Mouse (Mus musculus): ENCODE results near the gene Vps41. TPM values are rescaled to one million over a fixed set of nuclear protein-coding genes. Genes with fewer than 3 reads are reported as not detected.

Gene Vps41
- polyA plus RNA-seq, 1 experiment = 77.9 TPM

DNA sequence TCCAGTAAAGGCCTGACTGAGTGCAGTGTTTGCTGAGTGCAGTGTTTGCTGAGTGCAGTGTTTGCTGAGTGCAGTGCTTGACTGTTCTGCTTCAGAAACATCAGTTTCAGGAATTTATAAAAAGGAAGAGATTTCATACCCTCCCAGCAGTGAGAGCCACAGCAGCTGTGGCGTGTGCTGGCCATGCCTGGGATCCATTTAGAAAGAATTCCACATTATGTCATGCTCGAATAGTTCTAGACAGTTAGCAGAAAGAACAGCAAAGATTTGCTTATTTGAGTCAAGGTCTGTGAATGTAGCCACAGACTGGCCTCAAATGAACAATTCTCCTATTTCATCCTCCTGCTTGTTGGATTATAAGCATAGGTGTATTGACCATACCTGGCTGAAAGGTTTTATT is 71.6 kb downstream of the Vps41 start:
- no peak for TF ChIP-seq CTCF (IDR thresholded peaks at IDR 0.05; ENCODE audit: low read depth, low read length)
- TF ChIP-seq POLR2A (IDR thresholded peaks at IDR 0.05; ENCODE audit: insufficient read depth, low read length) = no peak
- TF ChIP-seq EP300 (IDR thresholded peaks at IDR 0.05; ENCODE audit: insufficient read depth, low read depth, low read length) = no peak
- Histone ChIP-seq H3K4me1 (ENCODE audit: control insufficient read depth, insufficient read depth, low read length) (no peaks in the 10 kb centered on the region), H3K4me3 (ENCODE audit: low read depth, low read length) (no peak overlapping the region), H3K27ac (ENCODE audit: insufficient read depth, low read length) (no peak overlapping the region), H3K9me3 (replicated peaks; ENCODE audit: control insufficient read depth, insufficient read depth, low read length, poor library complexity, severe bottlenecking) (no peaks in the 10 kb centered on the region), H3K9ac (ENCODE audit: low read depth, poor library complexity, severe bottlenecking) (no peak overlapping the region), H3K27me3 (ENCODE audit: control insufficient read depth, insufficient read depth, low read length, poor library complexity, severe bottlenecking) (no peaks in the 10 kb centered on the region), H3K36me3 (ENCODE audit: control insufficient read depth, insufficient read depth, low read length, poor library complexity, severe bottlenecking) (no peaks in the 10 kb centered on the region)

DNA sequence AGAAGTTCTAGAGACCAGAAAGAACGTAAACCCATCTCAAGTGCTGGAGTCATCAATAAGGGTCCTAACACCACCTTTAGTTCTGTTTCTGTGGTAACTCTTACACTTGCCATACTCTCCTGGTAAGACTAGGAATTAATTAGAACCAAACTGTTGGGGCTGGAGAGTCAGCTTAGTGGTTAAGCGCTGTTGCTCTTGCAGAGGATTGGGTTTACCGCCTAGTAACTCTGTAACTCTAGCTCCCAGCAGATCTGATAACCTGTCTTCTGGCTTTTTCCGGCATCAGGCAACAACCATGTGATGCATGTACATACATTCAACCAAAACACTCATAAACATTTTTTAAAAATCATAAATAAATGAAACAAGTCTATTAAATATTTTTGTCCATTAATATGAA is 72.6 kb downstream of the Vps41 start:
- H3K4me1 ChIP-seq (ENCODE audit: control insufficient read depth, insufficient read depth, low read length) = no peaks in the 10 kb centered on the region
- no peak overlapping the region for H3K4me3 ChIP-seq (ENCODE audit: low read depth, low read length)
- H3K27me3 ChIP-seq (ENCODE audit: control insufficient read depth, insufficient read depth, low read length, poor library complexity, severe bottlenecking) = no peaks in the 10 kb centered on the region
- H3K27ac ChIP-seq (ENCODE audit: insufficient read depth, low read length) = no peak overlapping the region
- no peak for TF ChIP-seq EP300 (IDR thresholded peaks at IDR 0.05; ENCODE audit: insufficient read depth, low read depth, low read length)
- H3K9me3 ChIP-seq (replicated peaks; ENCODE audit: control insufficient read depth, insufficient read depth, low read length, poor library complexity, severe bottlenecking) = no peaks in the 10 kb centered on the region
- no peak overlapping the region for H3K9ac ChIP-seq (ENCODE audit: low read depth, poor library complexity, severe bottlenecking)
- no peaks in the 10 kb centered on the region for H3K36me3 ChIP-seq (ENCODE audit: control insufficient read depth, insufficient read depth, low read length, poor library complexity, severe bottlenecking)

DNA sequence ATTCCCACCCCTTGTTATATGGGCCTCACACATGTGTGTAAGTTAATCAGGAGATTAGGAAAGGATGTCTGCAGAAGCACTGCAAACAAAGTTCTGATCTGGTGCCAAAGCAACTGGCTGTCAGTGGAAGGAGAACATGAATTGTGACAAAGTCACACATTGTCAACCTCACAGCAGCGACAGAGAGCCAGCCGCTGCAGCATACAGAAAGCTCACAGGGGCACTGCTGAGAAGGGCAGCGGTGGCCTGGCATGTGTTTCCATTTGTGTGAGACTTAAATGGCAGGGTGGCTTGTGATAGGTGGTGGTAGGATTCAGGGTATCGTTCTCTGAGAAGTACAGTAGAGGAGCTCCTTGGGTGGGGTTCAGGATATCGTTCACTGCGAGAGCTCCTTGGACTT is 73.0 kb downstream of the Vps41 start:
- H3K27ac ChIP-seq (ENCODE audit: insufficient read depth, low read length) = no peak overlapping the region
- H3K9ac ChIP-seq (ENCODE audit: low read depth, poor library complexity, severe bottlenecking) = no peak overlapping the region
- H3K4me3 ChIP-seq (ENCODE audit: low read depth, low read length) = no peak overlapping the region
- H3K36me3 ChIP-seq (ENCODE audit: control insufficient read depth, insufficient read depth, low read length, poor library complexity, severe bottlenecking) = no peaks in the 10 kb centered on the region
- H3K4me1 ChIP-seq (ENCODE audit: control insufficient read depth, insufficient read depth, low read length) = no peaks in the 10 kb centered on the region
- H3K27me3 ChIP-seq (ENCODE audit: control insufficient read depth, insufficient read depth, low read length, poor library complexity, severe bottlenecking) = no peaks in the 10 kb centered on the region
- no peaks in the 10 kb centered on the region for H3K9me3 ChIP-seq (replicated peaks; ENCODE audit: control insufficient read depth, insufficient read depth, low read length, poor library complexity, severe bottlenecking)
- TF ChIP-seq POLR2A (IDR thresholded peaks at IDR 0.05; ENCODE audit: insufficient read depth, low read length) (no peak), EP300 (IDR thresholded peaks at IDR 0.05; ENCODE audit: insufficient read depth, low read depth, low read length) (no peak), CTCF (IDR thresholded peaks at IDR 0.05; ENCODE audit: low read depth, low read length) (no peak)

DNA sequence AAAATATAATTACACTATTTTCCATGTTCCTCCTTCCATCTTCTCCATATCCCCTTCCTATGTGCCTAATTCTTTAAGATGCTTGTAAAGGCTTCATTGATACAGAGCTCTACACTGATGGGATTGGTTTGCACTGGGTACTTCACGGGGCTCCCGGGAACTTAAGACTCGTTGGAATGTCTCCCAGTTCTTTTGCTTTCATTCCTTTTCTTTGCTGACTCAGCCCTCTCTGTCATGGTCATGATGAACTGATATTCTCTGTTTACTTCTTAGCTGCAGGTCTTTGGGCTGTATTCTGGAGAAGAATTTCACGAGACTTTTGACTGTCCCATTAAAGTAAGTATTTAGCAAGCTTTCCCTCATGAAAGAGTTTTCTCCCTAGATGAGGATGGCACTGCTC is 74.2 kb downstream of the Vps41 start:
- H3K9me3 ChIP-seq (replicated peaks; ENCODE audit: control insufficient read depth, insufficient read depth, low read length, poor library complexity, severe bottlenecking) = no peaks in the 10 kb centered on the region
- no peak overlapping the region for H3K27ac ChIP-seq (ENCODE audit: insufficient read depth, low read length)
- H3K27me3 ChIP-seq (ENCODE audit: control insufficient read depth, insufficient read depth, low read length, poor library complexity, severe bottlenecking) = no peaks in the 10 kb centered on the region
- no peaks in the 10 kb centered on the region for H3K36me3 ChIP-seq (ENCODE audit: control insufficient read depth, insufficient read depth, low read length, poor library complexity, severe bottlenecking)
- no peak overlapping the region for H3K4me3 ChIP-seq (ENCODE audit: low read depth, low read length)
- no peak overlapping the region for H3K9ac ChIP-seq (ENCODE audit: low read depth, poor library complexity, severe bottlenecking)
- TF ChIP-seq EP300 (IDR thresholded peaks at IDR 0.05; ENCODE audit: insufficient read depth, low read depth, low read length) (no peak), POLR2A (IDR thresholded peaks at IDR 0.05; ENCODE audit: insufficient read depth, low read length) (no peak), CTCF (IDR thresholded peaks at IDR 0.05; ENCODE audit: low read depth, low read length) (no peak)
- H3K4me1 ChIP-seq (ENCODE audit: control insufficient read depth, insufficient read depth, low read length) = no peaks in the 10 kb centered on the region

DNA sequence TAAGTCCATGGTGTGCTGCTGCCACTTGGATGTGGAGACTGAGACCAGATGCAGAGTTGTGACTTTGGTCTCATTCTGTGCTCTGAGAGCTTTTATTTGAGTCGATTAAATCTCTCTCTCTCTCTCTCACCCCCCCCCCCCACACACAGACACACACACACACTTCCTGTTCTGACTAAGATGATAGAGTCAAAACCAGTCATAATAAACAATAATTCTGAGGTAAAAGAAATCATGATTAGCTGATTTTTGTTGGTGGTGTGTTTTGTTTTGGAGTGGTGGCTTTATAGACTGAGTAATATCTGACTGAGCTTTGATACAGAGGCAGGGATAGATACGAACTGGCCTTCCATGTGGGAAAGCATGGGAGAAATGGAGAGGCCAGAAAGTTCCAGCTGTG is 74.6 kb downstream of the Vps41 start:
- H3K4me1 ChIP-seq (ENCODE audit: control insufficient read depth, insufficient read depth, low read length) = no peaks in the 10 kb centered on the region
- TF ChIP-seq CTCF (IDR thresholded peaks at IDR 0.05; ENCODE audit: low read depth, low read length) (no peak), POLR2A (IDR thresholded peaks at IDR 0.05; ENCODE audit: insufficient read depth, low read length) (no peak), EP300 (IDR thresholded peaks at IDR 0.05; ENCODE audit: insufficient read depth, low read depth, low read length) (no peak)
- H3K27me3 ChIP-seq (ENCODE audit: control insufficient read depth, insufficient read depth, low read length, poor library complexity, severe bottlenecking) = no peaks in the 10 kb centered on the region
- no peaks in the 10 kb centered on the region for H3K9me3 ChIP-seq (replicated peaks; ENCODE audit: control insufficient read depth, insufficient read depth, low read length, poor library complexity, severe bottlenecking)
- H3K9ac ChIP-seq (ENCODE audit: low read depth, poor library complexity, severe bottlenecking) = no peak overlapping the region
- H3K4me3 ChIP-seq (ENCODE audit: low read depth, low read length) = no peak overlapping the region
- no peaks in the 10 kb centered on the region for H3K36me3 ChIP-seq (ENCODE audit: control insufficient read depth, insufficient read depth, low read length, poor library complexity, severe bottlenecking)
- no peak overlapping the region for H3K27ac ChIP-seq (ENCODE audit: insufficient read depth, low read length)

DNA sequence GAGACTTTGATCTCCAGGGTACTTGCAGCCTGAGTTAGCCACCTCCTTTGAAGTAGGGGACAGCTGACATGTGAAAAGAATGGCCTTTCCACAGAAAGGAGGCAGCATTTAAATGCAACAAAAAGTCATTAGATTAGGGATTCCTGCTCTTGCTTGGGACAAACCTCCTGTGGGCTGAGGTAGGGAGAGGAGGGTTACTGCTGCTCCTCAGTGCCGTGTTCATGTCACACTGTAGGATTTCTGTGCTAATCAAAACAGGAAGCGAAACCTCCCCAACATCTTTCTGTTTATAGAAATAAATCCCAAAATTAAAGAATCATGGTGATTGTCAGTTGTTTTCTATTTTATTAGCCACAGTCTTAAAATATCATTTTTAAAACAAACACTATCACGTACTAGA is 77.4 kb downstream of the Vps41 start:
- H3K27me3 ChIP-seq (ENCODE audit: control insufficient read depth, insufficient read depth, low read length, poor library complexity, severe bottlenecking) = no peaks in the 10 kb centered on the region
- no peaks in the 10 kb centered on the region for H3K36me3 ChIP-seq (ENCODE audit: control insufficient read depth, insufficient read depth, low read length, poor library complexity, severe bottlenecking)
- no peak overlapping the region for H3K9ac ChIP-seq (ENCODE audit: low read depth, poor library complexity, severe bottlenecking)
- H3K27ac ChIP-seq (ENCODE audit: insufficient read depth, low read length) = no peak overlapping the region
- TF ChIP-seq EP300 (IDR thresholded peaks at IDR 0.05; ENCODE audit: insufficient read depth, low read depth, low read length) (no peak), POLR2A (IDR thresholded peaks at IDR 0.05; ENCODE audit: insufficient read depth, low read length) (no peak), CTCF (IDR thresholded peaks at IDR 0.05; ENCODE audit: low read depth, low read length) (no peak)
- H3K4me1 ChIP-seq (ENCODE audit: control insufficient read depth, insufficient read depth, low read length) = no peaks in the 10 kb centered on the region
- H3K9me3 ChIP-seq (replicated peaks; ENCODE audit: control insufficient read depth, insufficient read depth, low read length, poor library complexity, severe bottlenecking) = no peaks in the 10 kb centered on the region
- H3K4me3 ChIP-seq (ENCODE audit: low read depth, low read length) = no peak overlapping the region

All from ES-Bruce4 (cell line).